Comparison of ENCODE assay signal across 23 mouse cellular contexts in the genomic region with DNA sequence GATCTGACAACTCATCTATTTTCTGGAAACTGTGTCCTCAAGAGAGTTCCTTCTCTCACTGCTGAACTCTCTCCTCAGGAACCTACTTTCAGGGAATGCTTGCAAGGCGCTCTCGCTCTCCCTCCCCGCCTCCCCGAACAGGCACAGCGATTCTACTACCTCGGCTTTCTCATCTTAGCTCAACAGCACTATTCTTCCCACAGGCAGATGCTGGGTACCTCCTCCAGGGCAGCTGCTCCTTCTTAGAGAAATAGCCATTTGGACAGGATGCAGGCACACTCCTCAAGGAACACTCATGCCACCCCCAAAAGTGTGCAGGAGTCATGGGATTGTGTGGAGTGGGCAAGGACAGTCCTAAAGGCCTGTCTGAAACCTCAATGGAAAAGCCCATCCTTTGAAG.
A peak's percentile ranks its signal among the peaks of the same experiment; 100 is the strongest.
DNase-seq lines count a peak whose midpoint lies in the region; ATAC-seq and TF ChIP-seq lines count a peak whose summit lies in the region.
"Had no signal": no experiment of that assay in that cellular context is flagged by ENCODE, and none has a peak within 500 bp of the region (broad histone marks: within the 10 kb centered on the region; RNA-seq: fewer than 3 reads in every experiment).

No protein-coding gene starts in this region.

- intact Hi-C loops in heart, postnatal 14 days (cut with DNase I), result no loop called here

- no peak overlapping the region for H3K4me3 ChIP-seq in heart, embryonic 13.5 days
- H3K4me3 ChIP-seq in midbrain, embryonic 10.5 days, result no peak overlapping the region
- no peak overlapping the region for H3K4me3 ChIP-seq in midbrain, embryonic 14.5 days (replicated peaks; ENCODE audit: low read depth, low read length)
- no peak overlapping the region for H3K4me3 ChIP-seq in cortical plate, adult 2 months (ENCODE audit: insufficient read depth, low read length)
- H3K4me3 ChIP-seq in macrophage (ENCODE audit: inconsistent target), result no peak overlapping the region
- H3K4me3 ChIP-seq: embryonic facial prominence, embryonic 15.5 days; hindbrain, embryonic 10.5 days; limb, embryonic 13.5 days; liver, embryonic 13.5 days; lung, embryonic 15.5 days had no signal

- TF ChIP-seq POLR2A in cortical plate, adult 2 months (IDR thresholded peaks at IDR 0.05; ENCODE audit: extremely low read depth, insufficient read depth, low read length), result no peak

- no peaks in the 10 kb centered on the region for H3K79me2 ChIP-seq in macrophage (ENCODE audit: inconsistent target)

- peaks cover 14% of the 10 kb centered on the region for H3K4me1 ChIP-seq in heart, embryonic 13.5 days
- H3K4me1 ChIP-seq in midbrain, embryonic 10.5 days, result peaks cover 23% of the 10 kb centered on the region
- H3K4me1 ChIP-seq in midbrain, embryonic 14.5 days (ENCODE audit: control insufficient read depth, insufficient read depth, low read length), result peaks cover 6% of the 10 kb centered on the region
- H3K4me1 ChIP-seq in cortical plate, adult 2 months (ENCODE audit: control insufficient read depth, insufficient read depth, low read length), result peaks cover 12% of the 10 kb centered on the region

- ATAC-seq in heart, embryonic 13.5 days (ENCODE audit: extremely low read depth, insufficient number of reproducible peaks, low FRiP score, low TSS enrichment), result no peak; the same call in 1 of the 2 replicates
- ATAC-seq in midbrain, embryonic 14.5 days (ENCODE audit: low FRiP score, low TSS enrichment), result no peak
- ATAC-seq: hindbrain, postnatal 0 days; intestine, postnatal 0 days had no signal

- no peaks in the 10 kb centered on the region for H3K27me3 ChIP-seq in heart, embryonic 13.5 days (replicated peaks)
- no peaks in the 10 kb centered on the region for H3K27me3 ChIP-seq in midbrain, embryonic 10.5 days (ENCODE audit: low read depth, poor library complexity, severe bottlenecking)
- no peaks in the 10 kb centered on the region for H3K27me3 ChIP-seq in midbrain, embryonic 14.5 days (ENCODE audit: control insufficient read depth, insufficient read depth, low read length)
- H3K27me3 ChIP-seq: embryonic facial prominence, embryonic 15.5 days; limb, embryonic 13.5 days; liver, embryonic 13.5 days; lung, embryonic 15.5 days had no signal

- no peak for DNase-seq in heart, postnatal 14 days
- DNase-seq in midbrain, embryonic 10.5 days (ENCODE audit: low spot score), result no peak
- no peak for DNase-seq in midbrain, embryonic 14.5 days
- DNase-seq in thymus, adult 18-20 months, result no peak
- DNase-seq in testis, postnatal 14 days (ENCODE audit: low spot score), result no peak
- DNase-seq: adrenal gland, postnatal 14 days; cerebellum, adult 11-12 months; cerebellum, postnatal 14 days; forebrain, postnatal 0 days; gastrocnemius, postnatal 14 days; layer of hippocampus, postnatal 36 days; liver, embryonic 13.5 days; thymus, postnatal 36 days had no signal

- TF ChIP-seq CTCF in cortical plate, adult 2 months (IDR thresholded peaks at IDR 0.05; ENCODE audit: extremely low read depth, insufficient read depth, low read length), result no peak

- no peak overlapping the region for H3K27ac ChIP-seq in heart, embryonic 13.5 days (replicated peaks)
- 0 out of 2 replicates have a peak overlapping the region, but pooled peaks have one; percentile 28 for H3K27ac ChIP-seq in midbrain, embryonic 10.5 days (replicated peaks)
- H3K27ac ChIP-seq in midbrain, embryonic 14.5 days (replicated peaks; ENCODE audit: low read depth, low read length), result no peak overlapping the region
- peak overlapping the region; percentile 62 for H3K27ac ChIP-seq in cortical plate, adult 2 months (ENCODE audit: insufficient read depth, low read length)
- H3K27ac ChIP-seq in macrophage, result peak overlapping the region; percentile 45
- H3K27ac ChIP-seq: embryonic facial prominence, embryonic 15.5 days; hindbrain, postnatal 0 days; limb, embryonic 13.5 days; liver, embryonic 13.5 days; lung, embryonic 15.5 days had no signal

- 81% methylated on average over 6 of the region's 6 CpGs for WGBS in heart, embryonic 13.5 days
- 66% methylated on average over 6 of the region's 6 CpGs for WGBS in midbrain, embryonic 10.5 days
- 67% methylated on average over 6 of the region's 6 CpGs for WGBS in midbrain, embryonic 14.5 days
- WGBS in macrophage (ENCODE audit: missing documents), result 86% methylated on average over 6 of the region's 6 CpGs

- H3K9ac ChIP-seq in heart, embryonic 13.5 days, result peak overlapping the region; percentile 44; the same call in 1 of the 2 replicates
- H3K9ac ChIP-seq in midbrain, embryonic 14.5 days (replicated peaks; ENCODE audit: low read length), result no peak overlapping the region
- H3K9ac ChIP-seq: embryonic facial prominence, embryonic 15.5 days; forebrain, postnatal 0 days; liver, embryonic 13.5 days; lung, embryonic 15.5 days had no signal

- H3K9me3 ChIP-seq in heart, embryonic 13.5 days, result no peaks in the 10 kb centered on the region
- no peaks in the 10 kb centered on the region for H3K9me3 ChIP-seq in midbrain, embryonic 10.5 days (replicated peaks)
- no peaks in the 10 kb centered on the region for H3K9me3 ChIP-seq in midbrain, embryonic 14.5 days (ENCODE audit: control insufficient read depth, low read length)
- H3K9me3 ChIP-seq: embryonic facial prominence, embryonic 15.5 days; G1E; hindbrain, embryonic 10.5 days; limb, embryonic 13.5 days; liver, embryonic 13.5 days; lung, embryonic 15.5 days had no signal

- no peaks in the 10 kb centered on the region for H3K36me3 ChIP-seq in heart, embryonic 13.5 days
- no peaks in the 10 kb centered on the region for H3K36me3 ChIP-seq in midbrain, embryonic 10.5 days
- H3K36me3 ChIP-seq in midbrain, embryonic 14.5 days (ENCODE audit: control insufficient read depth, insufficient read depth, low read length), result no peaks in the 10 kb centered on the region
- H3K36me3 ChIP-seq in macrophage (ENCODE audit: inconsistent target), result no peaks in the 10 kb centered on the region
- H3K36me3 ChIP-seq: embryonic facial prominence, embryonic 15.5 days; hindbrain, embryonic 10.5 days; limb, embryonic 13.5 days; liver, embryonic 13.5 days; lung, embryonic 15.5 days had no signal

- no peak overlapping the region for H3K4me2 ChIP-seq in heart, embryonic 13.5 days
- no peak overlapping the region for H3K4me2 ChIP-seq in midbrain, embryonic 14.5 days (ENCODE audit: low read length)
- H3K4me2 ChIP-seq: embryonic facial prominence, embryonic 15.5 days; limb, embryonic 13.5 days; liver, embryonic 13.5 days; lung, embryonic 15.5 days had no signal

Comparison
In these comparisons a context has a peak if more than half of its experiments do, and no peak if none do; other contexts are left out.
1. H3K27ac ChIP-seq: peak in midbrain, embryonic 10.5 days (single experiment), cortical plate, adult 2 months (single experiment) and macrophage (single experiment); none in heart, embryonic 13.5 days (single experiment) and midbrain, embryonic 14.5 days (single experiment).